Mouse (Mus musculus) CH12.LX (cell line): ENCODE results near the gene Igf1r. TPM values are rescaled to one million over a fixed set of nuclear protein-coding genes. Genes with fewer than 3 reads are reported as not detected.

Source experiments
- DNase-seq: peaks from one replicate; pipeline ENCODE4 v3.0.0-alpha.2; 2013; ENCODE audit errors: extremely low read depth
- H3K27ac ChIP-seq: 2 replicates; pipeline ENCODE4 v1.5.1; 2012; ENCODE audit warnings: low read depth, mild to moderate bottlenecking, control low read depth, moderate library complexity; ENCODE audit not compliant: insufficient read depth
- H3K27me3 ChIP-seq: replicated peaks from 2 replicates; pipeline ENCODE3; 2012; ENCODE audit warnings: inconsistent platforms
- H3K36me3 ChIP-seq, 2 experiments: replicated peaks in 1 of 2; 2 replicates each; pipeline versions ENCODE3 to v1.6.1; 2012; ENCODE audit warnings: inconsistent platforms in 1 of 2, low read length in 1 of 2, mild to moderate bottlenecking in 1 of 2, mixed read lengths in 1 of 2, moderate library complexity in 1 of 2; ENCODE audit not compliant: control insufficient read depth in 1 of 2, insufficient read depth in 1 of 2
- H3K4me1 ChIP-seq, 2 experiments: 2 replicates each; pipeline ENCODE4 v1.6.1; 2012; ENCODE audit warnings: inconsistent platforms in 1 of 2, moderate library complexity in 1 of 2; ENCODE audit not compliant: insufficient read depth in 2 of 2, control insufficient read depth in 1 of 2
- H3K4me2 ChIP-seq: 2 replicates; pipeline ENCODE4 v1.6.1; 2012; ENCODE audit warnings: low read depth, mild to moderate bottlenecking, control low read depth; ENCODE audit not compliant: poor library complexity, insufficient read depth, severe bottlenecking
- H3K4me3 ChIP-seq, 3 experiments: fragments of 150-350 bp in 1 of 3; sonication (generic) in 1 of 3; replicated peaks in 1 of 3; 2 replicates each; pipeline versions ENCODE3 to v1.5.1; 2011 to 2012; ENCODE audit warnings: low read depth in 2 of 3, low read length in 2 of 3, mild to moderate bottlenecking in 2 of 3, moderate library complexity in 2 of 3, control low read depth in 1 of 3, improper control_type of control experiment in 1 of 3, inconsistent platforms in 1 of 3, mixed read lengths in 1 of 3; ENCODE audit not compliant: poor library complexity in 1 of 3
- H3K79me2 ChIP-seq: replicated peaks from 2 replicates; pipeline ENCODE4 v1.6.1; 2012; ENCODE audit warnings: mild to moderate bottlenecking, moderate library complexity; ENCODE audit not compliant: control insufficient read depth, poor library complexity, insufficient read depth, severe bottlenecking; ENCODE audit errors: extremely low read depth
- H3K9ac ChIP-seq: 2 replicates; pipeline ENCODE4 v1.6.1; 2012; ENCODE audit warnings: low read depth, mild to moderate bottlenecking, control low read depth, moderate library complexity; ENCODE audit not compliant: insufficient read depth
- H3K9me3 ChIP-seq: replicated peaks from 2 replicates; pipeline ENCODE3; 2012; ENCODE audit warnings: low read length, inconsistent platforms, mixed read lengths
- CHD2 ChIP-seq: IDR thresholded peaks from 2 replicates; pipeline ENCODE4 v1.6.1; 2011; ENCODE audit warnings: low read length, improper control_type of control experiment
- CTCF ChIP-seq, 2 experiments: IDR thresholded peaks in 1 of 2; conservative IDR thresholded peaks in 1 of 2; 2 replicates each; pipeline ENCODE4 v1.5.1; 2011 to 2012; ENCODE audit warnings: low read depth in 2 of 2, low read length in 2 of 2, improper control_type of control experiment in 1 of 2, inconsistent platforms in 1 of 2, mild to moderate bottlenecking in 1 of 2, moderate library complexity in 1 of 2
- E2F4 ChIP-seq: IDR thresholded peaks from 2 replicates; pipeline ENCODE4 v1.6.1; 2011; ENCODE audit warnings: low read depth, low read length, improper control_type of control experiment; ENCODE audit not compliant: insufficient replicate concordance
- JUN ChIP-seq: IDR thresholded peaks from 2 replicates; pipeline ENCODE4 v1.6.1; 2011; ENCODE audit warnings: low read depth, mild to moderate bottlenecking, low read length, improper control_type of control experiment, moderate library complexity; ENCODE audit not compliant: insufficient read depth
- MAFK ChIP-seq: IDR thresholded peaks from 2 replicates; pipeline ENCODE4 v1.6.1; 2011; ENCODE audit warnings: low read length, improper control_type of control experiment; ENCODE audit not compliant: insufficient replicate concordance
- MEF2A ChIP-seq: IDR thresholded peaks from 2 replicates; pipeline ENCODE4 v1.6.1; 2014; ENCODE audit warnings: low read depth, mild to moderate bottlenecking, inconsistent platforms, low read length, improper control_type of control experiment, borderline replicate concordance
- MYC ChIP-seq: IDR thresholded peaks from 2 replicates; pipeline ENCODE4 v1.6.1; 2011; ENCODE audit warnings: low read depth, mild to moderate bottlenecking, improper control_type of control experiment, low read length
- PAX5 ChIP-seq: IDR thresholded peaks from 2 replicates; pipeline ENCODE4 v1.6.1; 2012; ENCODE audit warnings: low read length, inconsistent platforms, mixed read lengths
- POLR2A ChIP-seq: IDR thresholded peaks from 2 replicates; pipeline ENCODE4 v1.6.1; 2011; ENCODE audit warnings: low read depth, mild to moderate bottlenecking, improper control_type of control experiment, low read length
- POLR2AphosphoS2 ChIP-seq: IDR thresholded peaks from 2 replicates; pipeline ENCODE4 v1.6.1; 2011; ENCODE audit warnings: low read depth, low read length, improper control_type of control experiment
- RCOR1 ChIP-seq: conservative IDR thresholded peaks from 2 replicates; pipeline ENCODE4 v1.6.1; 2012; ENCODE audit warnings: low read depth, mild to moderate bottlenecking, inconsistent platforms, low read length, improper control_type of control experiment
- ZNF384 ChIP-seq: IDR thresholded peaks from 2 replicates; pipeline ENCODE4 v1.6.1; 2012; ENCODE audit warnings: low read depth, low read length, improper control_type of control experiment, inconsistent platforms
- dilution Hi-C: fragments of 300-500 bp; cut with MboI; formaldehyde crosslinking; loops from 2 replicates; pipeline ENCODE4 v1.14.3; 2020; ENCODE audit warnings: low sequenced_read_pairs; ENCODE audit not compliant: extremely low pct_unique_long_range_greater_than_20kb, extremely low pct_ligation_motif_present
- in situ Hi-C: fragments of 300-500 bp; cut with MboI; formaldehyde crosslinking; loops from 3 replicates; pipeline ENCODE4 v1.14.3; 2019; ENCODE audit warnings: low sequenced_read_pairs, low pct_ligation_motif_present, low pct_unique_long_range_greater_than_20kb, mixed read lengths
- polyA plus RNA-seq: library from polyadenylated mRNA; unstranded; fragments of >175 nt; gene quantifications from 2 replicates; pipeline ENCODE4 v1.2.1, GENCODE M21; 2012; ENCODE audit warnings: low read depth; ENCODE audit not compliant: insufficient read length
- total RNA-seq, 2 experiments: library from RNA; depleted of rRNA; stranded (reverse); fragments of 300-350 nt in 1 of 2; fragments of >200 nt in 1 of 2; gene quantifications; 2 replicates each; pipeline ENCODE4 v1.2.3; 2012 to 2014

Igf1r gene
- total and polyA plus RNA-seq, 3 experiments, result 0.19 to 1.6 (median 0.29) TPM

DNA sequence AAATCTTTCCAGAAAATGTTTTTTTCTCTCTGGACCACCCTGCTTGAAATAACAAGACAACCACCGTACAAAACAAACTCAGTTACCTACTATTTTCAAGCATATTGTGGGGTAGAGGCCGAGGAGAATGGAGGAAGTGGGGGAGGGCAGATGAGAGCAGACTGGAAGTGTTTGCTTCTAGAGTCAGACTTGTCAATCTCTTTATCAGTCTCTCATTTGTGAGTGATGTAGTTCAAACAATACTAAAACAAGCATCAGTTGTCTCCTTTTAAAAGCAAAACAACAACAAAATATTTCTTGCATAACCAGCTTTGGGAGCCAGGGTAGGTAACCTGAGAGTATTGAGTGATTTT is 150.5 kb downstream of the Igf1r start:
- Histone ChIP-seq H3K4me2 (peak overlapping the region; percentile 50; the same call in 1 of the 2 replicates), H3K9me3 (no peaks in the 10 kb centered on the region), H3K79me2 (no peaks in the 10 kb centered on the region), H3K27ac (no peak overlapping the region), H3K4me1 (peaks cover 4 to 5% of the 10 kb centered on the region in 2 experiments; a peak in 2 of 4 replicates), H3K27me3 (no peaks in the 10 kb centered on the region), H3K36me3 (no peaks in the 10 kb centered on the region), H3K4me3 (no peak overlapping the region), H3K9ac (0 out of 2 replicates have a peak overlapping the region, but pooled peaks have one; percentile 18)
- DNase-seq, result no peak
- TF ChIP-seq PAX5 (no peak), RCOR1 (no peak; the same call in 1 of the 2 replicates), JUN (no peak), MYC (no peak), ZNF384 (no peak), MEF2A (no peak)
- dilution Hi-C loops, result no loop called here
- in situ Hi-C loops, result no loop called here

DNA sequence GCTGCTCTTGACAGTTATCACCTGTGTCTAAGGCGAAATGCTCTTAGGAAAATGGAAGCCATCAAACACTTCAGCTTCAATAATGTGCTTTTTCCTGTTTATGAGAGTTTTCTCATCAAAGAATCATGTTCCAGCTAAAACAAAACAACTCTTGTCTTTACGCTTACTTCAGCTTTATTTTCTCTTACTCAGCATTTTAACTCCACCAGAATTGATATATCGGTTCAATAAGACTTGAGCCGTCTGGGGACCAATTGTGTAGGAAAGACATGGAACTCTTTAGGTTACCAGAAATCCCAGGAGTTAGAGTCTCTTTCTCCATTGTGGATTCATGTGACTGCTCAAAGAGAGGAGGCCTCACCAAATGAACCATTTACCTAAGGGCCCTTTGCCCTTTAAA is 158.9 kb downstream of the Igf1r start:
- H3K27ac ChIP-seq, result no peak overlapping the region
- no peaks in the 10 kb centered on the region for H3K9me3 ChIP-seq
- dilution Hi-C loops, result no loop called here
- DNase-seq, result no peak
- no peak overlapping the region for H3K4me3 ChIP-seq
- TF ChIP-seq MAFK (peak; percentile 54; the same call in 1 of the 2 replicates), PAX5 (no peak)
- TF ChIP-seq, all 38 proteins: peak for 1
- Histone ChIP-seq H3K27me3 (peaks cover 3% of the 10 kb centered on the region), H3K4me2 (no peak overlapping the region), H3K79me2 (no peaks in the 10 kb centered on the region), H3K4me1 (no peaks in the 10 kb centered on the region), H3K9ac (no peak overlapping the region), H3K36me3 (no peaks in the 10 kb centered on the region)
- in situ Hi-C loops, result no loop called here

DNA sequence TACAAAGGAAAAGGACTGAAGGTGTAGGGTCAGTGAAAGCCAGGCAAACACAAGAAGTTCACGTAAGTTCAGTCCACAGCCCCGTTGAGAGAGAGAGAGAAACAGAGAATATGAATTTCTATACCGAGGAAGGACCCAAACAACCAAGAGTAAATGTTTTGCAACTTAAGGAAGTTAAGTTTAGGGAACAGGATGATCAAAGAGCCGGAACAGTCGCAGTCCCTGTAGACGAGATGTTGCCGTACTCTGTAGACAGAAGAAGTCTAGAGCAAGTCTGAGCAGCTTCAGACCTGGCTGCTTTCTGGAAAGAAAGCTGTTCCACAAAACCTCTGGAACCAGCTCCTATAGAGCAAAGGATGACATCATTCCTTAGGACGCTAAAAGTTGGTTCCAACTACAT is 160.0 kb downstream of the Igf1r start:
- H3K79me2 ChIP-seq, result no peaks in the 10 kb centered on the region
- H3K9ac ChIP-seq, result no peak overlapping the region
- no peak for DNase-seq
- H3K27ac ChIP-seq, result no peak overlapping the region
- no peaks in the 10 kb centered on the region for H3K9me3 ChIP-seq
- no peak overlapping the region for H3K4me3 ChIP-seq
- no peaks in the 10 kb centered on the region for H3K36me3 ChIP-seq
- TF ChIP-seq E2F4 (no peak), CTCF (conservative IDR thresholded peaks at IDR 0.05 in 1 of 2, IDR thresholded peaks at IDR 0.05 in 1 of 2; ENCODE audit: low read depth in 2 of 2, low read length in 2 of 2) (no peak), POLR2AphosphoS2 (no peak), RCOR1 (no peak), POLR2A (no peak), CHD2 (no peak)
- TF ChIP-seq, all 38 proteins: peak for 0
- dilution Hi-C loops, result no loop called here
- peaks cover 3% of the 10 kb centered on the region for H3K27me3 ChIP-seq
- no peaks in the 10 kb centered on the region for H3K4me1 ChIP-seq
- in situ Hi-C loops, result no loop called here
- H3K4me2 ChIP-seq, result no peak overlapping the region
